Mouse (Mus musculus): Measurements from ENCODE around the gene R3hdml.

Gene R3hdml

GRCm38 (mm10) chr2:163539321-163540040 is 47.4 kb downstream of the R3hdml start:
- DNase-seq (ENCODE audit: low spot score in 2 of 2) = no peak

GRCm38 (mm10) chr2:163540231-163541117 is 48.4 kb downstream of the R3hdml start:
- no peak for DNase-seq (ENCODE audit: low spot score in 2 of 2)

- no peak for DNase-seq (ENCODE audit: low spot score in 2 of 2)
Observed at GRCm38 (mm10) chr2:163541568-163542182, 49.6 kb downstream of the R3hdml start.

- no peak for DNase-seq (ENCODE audit: low spot score in 2 of 2)
Observed at GRCm38 (mm10) chr2:163542674-163543073, 50.6 kb downstream of the R3hdml start.

- DNase-seq (ENCODE audit: low spot score in 2 of 2) = no peak
Observed at GRCm38 (mm10) chr2:163546623-163547318, 54.7 kb downstream of the R3hdml start.

- DNase-seq (ENCODE audit: low spot score in 2 of 2) = no peak
Observed at GRCm38 (mm10) chr2:163548822-163549221, 56.7 kb downstream of the R3hdml start.

GRCm38 (mm10) chr2:163549786-163550185 is 57.7 kb downstream of the R3hdml start:
- no peak for DNase-seq (ENCODE audit: low spot score in 2 of 2)

Measured in cerebellum, postnatal 4 days (tissue).